Mouse (Mus musculus) adrenal gland (tissue): Measurements from ENCODE around the gene Zfp362.

ENCODE experiments used
- intact Hi-C: fragments of 180-260 bp; cut with DNase I; formaldehyde crosslinking; loops from one replicate; pipeline ENCODE4 v1.15.1; 2025

The Zfp362 gene

DNA sequence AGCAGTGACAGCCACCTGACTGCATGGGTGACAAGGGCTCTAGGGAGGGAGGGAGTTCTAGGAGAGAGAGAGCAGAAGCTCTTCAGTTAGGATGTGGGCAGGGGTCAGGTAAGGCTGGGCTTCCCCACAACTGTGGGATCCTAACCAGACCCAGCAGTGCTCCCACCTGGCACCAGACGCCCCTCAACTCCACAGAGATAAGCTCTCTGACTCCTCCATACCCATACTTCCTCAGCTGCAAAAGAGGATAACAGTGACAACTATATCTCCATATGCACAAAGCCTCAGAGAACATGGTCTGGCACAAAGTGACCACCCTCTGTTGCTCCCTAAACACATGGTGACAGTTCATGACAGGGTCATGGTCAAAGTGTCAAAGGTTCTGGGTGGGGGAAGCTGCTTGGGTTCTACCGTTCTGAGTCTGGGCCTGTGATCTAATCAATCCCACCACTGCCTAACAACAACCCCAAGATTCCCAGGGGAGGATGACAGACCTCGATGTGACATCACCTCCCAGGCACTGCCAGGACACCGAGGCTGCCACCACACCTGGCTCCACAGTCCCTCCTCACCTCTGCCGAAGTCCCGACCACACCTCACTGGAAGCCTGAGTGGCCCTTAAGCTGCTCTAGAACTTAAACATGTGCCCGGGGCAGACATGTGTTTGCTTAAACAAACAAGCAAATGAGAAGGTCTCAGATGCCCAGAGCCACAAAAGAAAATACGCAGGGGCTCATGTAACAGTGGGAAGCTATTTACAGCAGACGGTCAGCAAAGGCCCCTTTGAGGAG is 4.0 kb downstream of the Zfp362 start:
- intact Hi-C loops, result no loop called here

DNA sequence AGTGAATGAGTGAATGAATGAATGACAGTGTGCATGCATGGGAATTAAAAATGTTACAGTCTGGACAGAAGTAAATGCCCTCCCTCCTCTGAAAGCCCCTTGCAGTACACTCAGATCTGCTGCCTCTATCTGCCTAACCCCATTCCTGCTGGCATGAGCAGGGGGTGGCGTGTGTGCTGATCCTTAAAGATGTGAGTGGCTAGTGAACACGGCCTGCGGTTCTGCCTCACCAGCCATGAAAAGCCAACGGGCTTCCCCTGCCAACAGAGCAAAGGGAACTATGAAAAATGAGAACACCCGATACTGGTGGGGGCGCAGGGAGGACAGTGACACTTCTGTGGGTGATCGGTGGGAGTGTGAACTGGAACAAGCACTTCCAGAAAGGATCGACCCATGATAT is 9.1 kb downstream of the Zfp362 start:
- intact Hi-C loops, result no loop called here

GRCm38 (mm10) chr4:128795596-128795995 is 10.2 kb downstream of the Zfp362 start:
- intact Hi-C loops, result no loop called here

DNA sequence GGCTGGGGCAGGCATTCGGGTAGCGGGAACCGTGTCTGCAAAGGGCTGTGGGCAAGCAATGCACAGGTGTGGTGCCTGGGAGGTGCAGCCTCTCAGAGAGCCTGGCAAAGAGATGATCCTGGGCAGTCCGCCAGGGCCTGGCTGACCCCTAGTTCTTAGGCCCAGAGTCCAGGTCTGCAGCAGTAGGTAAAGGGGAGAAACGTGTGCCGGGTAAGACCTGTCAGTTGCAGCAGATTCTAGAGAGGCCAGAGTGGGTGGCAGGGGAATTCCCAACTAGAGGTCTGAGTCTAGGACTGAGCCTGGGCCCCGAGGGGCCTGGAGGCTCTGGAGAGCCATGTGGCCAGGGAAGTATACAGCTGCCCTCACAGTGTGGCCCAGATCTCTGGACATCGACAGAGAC is 11.6 kb downstream of the Zfp362 start:
- intact Hi-C loops, result loop anchor here (5.0 kb wide), 1 partner anchor 63 kb away; no protein-coding TSS in a partner anchor

GRCm38 (mm10) chr4:128793710-128794109 is 12.1 kb downstream of the Zfp362 start:
- intact Hi-C loops, result loop anchor here (5.0 kb wide), 1 partner anchor 64 kb away; no protein-coding TSS in a partner anchor

DNA sequence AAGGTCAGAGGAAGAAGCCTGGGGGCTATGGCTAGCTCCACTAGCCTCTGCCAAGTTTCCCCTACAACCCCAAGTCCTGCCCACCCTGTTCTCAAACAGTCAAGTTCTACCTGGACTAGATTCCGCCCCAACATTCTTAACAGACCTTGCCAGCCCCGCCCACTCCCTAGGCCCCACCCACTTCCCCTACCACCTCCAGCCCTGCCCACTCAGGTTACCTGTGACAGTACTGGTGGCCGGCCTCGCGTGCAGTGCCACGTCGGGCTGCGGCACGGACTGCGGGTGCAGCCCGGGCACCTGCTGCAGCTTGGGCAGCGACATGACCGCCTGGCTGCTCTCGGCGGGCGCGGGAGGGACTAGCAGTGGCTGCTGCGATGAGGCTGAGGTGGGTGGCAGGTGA is 16.2 kb downstream of the Zfp362 start:
- intact Hi-C loops, result loop anchor here (5.0 kb wide), 1 partner anchor 68 kb away; no protein-coding TSS in a partner anchor

- intact Hi-C loops, result no loop called here
These were observed 17.7 kb downstream of the Zfp362 start for GRCm38 (mm10) chr4:128788108-128788507.

- intact Hi-C loops, result no loop called here
These were observed 18.6 kb downstream of the Zfp362 start for GRCm38 (mm10) chr4:128787023-128787939.

- intact Hi-C loops, result no loop called here
These were observed 19.8 kb downstream of the Zfp362 start for GRCm38 (mm10) chr4:128785921-128786654.

GRCm38 (mm10) chr4:128784950-128785631 is 20.8 kb downstream of the Zfp362 start:
- intact Hi-C loops, result no loop called here

DNA sequence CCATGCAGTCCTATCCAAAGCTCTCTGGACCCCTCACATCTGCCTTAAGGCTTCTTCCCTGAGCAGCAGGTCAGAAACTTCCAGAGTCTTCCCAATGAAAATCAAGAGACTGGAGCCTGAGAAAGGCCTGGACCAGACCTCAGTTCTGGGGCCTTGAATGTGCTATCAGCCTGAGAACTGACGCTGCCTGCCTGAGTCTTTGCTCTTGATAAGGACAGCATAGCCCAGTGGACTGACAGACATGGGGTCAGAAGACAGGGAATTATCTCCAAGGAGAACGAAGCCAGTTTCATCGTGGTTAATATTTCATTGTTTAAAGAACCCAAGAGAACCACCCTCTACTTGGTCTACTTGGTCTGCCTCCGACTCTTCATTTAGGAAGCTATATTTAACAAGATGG is 23.2 kb downstream of the Zfp362 start:
- intact Hi-C loops, result no loop called here

DNA sequence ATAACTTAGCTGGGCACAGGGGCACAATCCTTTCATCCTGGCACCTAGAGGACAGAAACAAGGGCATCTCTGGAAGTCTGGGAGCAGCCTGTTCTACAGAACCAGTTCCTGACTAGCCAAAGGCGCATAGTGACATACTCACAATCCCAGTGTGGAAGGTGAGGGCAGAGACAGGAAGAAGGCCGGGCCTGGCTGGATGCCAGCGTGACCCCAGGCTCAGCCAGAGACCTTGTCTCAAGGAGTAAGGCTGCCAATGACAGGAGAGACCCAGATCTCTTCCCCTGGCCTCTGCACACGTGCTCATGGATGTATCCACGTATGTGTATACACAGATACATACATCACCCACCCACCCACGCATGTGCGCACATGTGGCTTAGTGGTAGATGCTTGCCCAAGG is 23.8 kb downstream of the Zfp362 start:
- intact Hi-C loops, result no loop called here

GRCm38 (mm10) chr4:128777593-128777992 is 28.3 kb downstream of the Zfp362 start:
- intact Hi-C loops, result loop anchor here (10.0 kb wide), 1 partner anchor 163 kb away; the partner anchor contains the start of genes Tlr12 and Zscan20

GRCm38 (mm10) chr4:128776568-128777289 is 29.1 kb downstream of the Zfp362 start:
- intact Hi-C loops, result loop anchor here (1.0 to 10.0 kb wide), 2 partner anchors 64 to 162 kb away; partner anchors contain the start of genes Tlr12 and Zscan20

DNA sequence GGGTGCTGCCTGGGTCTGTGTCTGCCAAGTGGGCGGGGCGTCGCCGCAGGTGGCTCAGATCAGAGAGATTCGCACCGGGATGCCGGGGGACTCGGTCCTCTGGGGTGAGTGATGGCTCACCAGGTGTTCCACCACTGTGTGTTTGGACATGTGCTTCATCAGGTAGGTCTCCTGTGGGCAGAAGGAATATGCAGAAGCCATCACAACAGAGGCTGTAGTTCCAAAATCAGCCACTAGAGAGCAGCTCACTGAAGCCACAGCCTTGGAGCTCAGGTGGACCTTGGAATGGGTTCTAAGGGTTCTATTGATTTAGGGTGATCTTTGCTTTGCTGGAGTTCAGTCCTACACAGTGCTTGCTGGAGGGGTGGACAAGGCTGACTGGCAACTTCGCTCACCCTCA is 31.4 kb downstream of the Zfp362 start:
- intact Hi-C loops, result loop anchor here (2.0 to 10.0 kb wide), 2 partner anchors 82 to 160 kb away; partner anchors contain the start of genes Tlr12 and Zscan20

DNA sequence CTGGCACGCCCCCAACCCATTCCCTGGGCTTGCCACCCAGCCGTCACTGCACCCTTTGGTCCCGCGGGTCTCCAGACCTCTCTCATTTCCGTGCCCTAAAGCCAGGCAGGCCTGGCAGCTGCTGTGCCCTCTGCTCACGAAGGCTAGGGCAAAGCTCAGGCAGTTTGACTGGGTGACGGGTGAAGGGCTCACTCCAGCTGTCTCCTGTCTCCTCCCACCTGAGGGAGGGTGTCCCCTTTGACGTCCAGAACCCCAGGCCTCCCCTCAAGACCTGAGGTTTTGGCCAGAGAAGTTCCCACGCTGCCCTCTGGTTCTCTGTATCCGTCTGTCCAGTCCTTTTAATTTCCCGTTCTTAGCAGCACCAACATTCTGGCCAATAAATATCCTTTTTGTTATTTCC is 32.0 kb downstream of the Zfp362 start:
- intact Hi-C loops, result loop anchor here (2.0 to 10.0 kb wide), 2 partner anchors 83 to 159 kb away; partner anchors contain the start of genes Tlr12 and Zscan20

DNA sequence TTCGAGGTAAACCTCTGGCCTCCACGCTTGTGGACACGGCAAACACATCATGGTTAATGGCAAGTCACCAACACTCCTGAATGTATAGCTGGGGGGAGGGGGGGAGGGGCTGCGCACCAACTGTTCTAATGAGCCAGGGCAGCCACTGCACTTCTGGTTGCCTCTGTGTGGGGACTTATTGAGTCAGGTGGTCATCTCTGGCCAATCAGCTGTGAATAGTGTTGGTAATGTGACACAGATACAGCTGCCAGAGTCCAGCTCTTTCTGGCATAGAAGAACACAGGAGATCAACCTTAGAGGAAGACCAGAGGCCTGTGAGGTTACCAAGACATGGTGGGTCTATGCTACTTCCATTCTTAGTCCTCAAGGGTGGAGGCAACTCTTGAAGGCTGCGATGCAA is 35.1 kb downstream of the Zfp362 start:
- intact Hi-C loops, result loop anchor here (2.0 to 10.0 kb wide), 2 partner anchors 52 to 156 kb away; partner anchors contain the start of genes Tlr12 and Zscan20

DNA sequence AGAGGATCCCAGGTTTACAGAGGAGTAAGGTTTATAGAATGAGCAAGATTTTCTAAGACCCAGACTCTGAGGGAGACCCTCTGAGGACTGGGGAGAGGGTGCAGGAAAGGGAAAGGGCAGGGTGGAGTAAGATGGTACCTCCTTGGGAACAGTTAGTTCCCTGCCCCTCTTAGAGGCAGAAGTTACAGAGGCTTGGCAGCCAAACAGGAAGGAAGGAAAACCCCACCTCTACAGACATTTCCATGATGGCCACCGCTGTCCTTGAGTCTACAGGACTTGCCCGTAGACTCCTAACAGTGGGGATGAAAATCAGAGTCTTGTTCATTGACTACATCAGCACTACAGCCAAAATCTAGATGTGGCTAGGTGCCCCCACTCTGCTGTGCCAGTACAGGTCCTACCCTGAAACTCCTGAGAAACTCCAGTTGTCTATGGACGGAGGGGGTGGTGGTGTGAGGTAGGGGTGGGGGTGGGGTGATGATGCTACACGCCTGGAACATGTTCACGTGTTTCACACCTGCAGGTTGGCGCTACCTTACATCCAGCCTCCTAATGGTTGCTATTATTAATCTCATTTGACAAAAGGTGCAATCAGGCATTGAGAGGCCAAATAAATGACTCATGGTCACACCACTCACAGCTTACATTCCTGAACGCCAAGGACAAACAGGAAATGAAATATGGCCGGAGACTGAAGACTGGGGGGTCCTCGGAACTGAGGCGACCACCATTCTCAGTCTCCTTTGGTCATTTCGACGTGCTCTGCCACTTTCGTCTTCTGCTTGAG is 36.1 kb downstream of the Zfp362 start:
- intact Hi-C loops, result loop anchor here (2.0 to 10.0 kb wide), 2 partner anchors 51 to 155 kb away; partner anchors contain the start of genes Tlr12 and Zscan20

- intact Hi-C loops, result no loop called here
These were observed 37.7 kb downstream of the Zfp362 start for GRCm38 (mm10) chr4:128768120-128768519.
